Mouse (Mus musculus) cerebellum, adult 2 months (tissue): ENCODE data around the gene Kcnc4.

Experiments used
- CTCF ChIP-seq: fragments of 200-500 bp; IDR thresholded peaks from 2 replicates; pipeline ENCODE4 v1.5.1; 2011; ENCODE audit warnings: low read depth, mild to moderate bottlenecking, control low read depth, low read length, moderate library complexity, borderline replicate concordance; ENCODE audit not compliant: insufficient read depth
- POLR2A ChIP-seq: fragments of 200-500 bp; IDR thresholded peaks from 2 replicates; pipeline ENCODE4 v1.6.1; 2011; ENCODE audit warnings: low read length, control low read depth, borderline replicate concordance; ENCODE audit not compliant: insufficient read depth

DNA sequence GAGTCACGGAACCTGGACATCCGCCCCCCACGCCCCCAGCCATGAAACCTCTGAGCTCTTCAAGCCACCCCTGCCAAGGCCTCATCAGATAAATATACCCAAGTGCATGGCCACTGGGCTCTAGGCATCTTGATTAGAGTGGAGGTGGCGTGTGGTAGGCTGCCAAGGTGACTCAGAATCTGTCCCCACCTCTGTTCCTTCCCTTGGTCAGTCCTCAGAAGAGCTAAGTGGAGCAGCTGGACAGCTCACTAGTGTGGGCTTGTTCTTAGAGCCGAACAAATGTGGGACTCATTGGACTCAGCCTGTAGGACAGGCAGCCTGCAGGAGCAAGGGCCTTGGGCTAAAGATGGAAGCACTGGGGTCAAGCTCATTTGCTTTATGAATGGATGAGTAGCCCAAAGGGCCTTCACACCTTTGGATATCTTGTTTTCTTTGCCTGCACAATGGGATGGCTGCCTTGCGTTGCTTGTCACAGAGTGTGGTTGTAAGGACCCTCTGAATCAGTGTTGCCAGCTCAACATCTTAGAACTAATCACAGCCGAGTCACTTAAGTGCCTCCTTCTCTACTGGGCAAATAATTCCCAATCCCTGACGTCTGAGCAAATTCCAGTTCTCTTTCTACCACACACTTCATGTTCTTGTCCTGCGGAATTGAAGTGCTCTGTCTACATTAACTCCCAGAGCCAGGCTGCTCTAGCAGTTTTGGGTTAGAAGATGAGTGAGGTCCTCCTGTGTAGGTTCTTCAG is 42.6 kb downstream of the Kcnc4 start:
- no peak for TF ChIP-seq CTCF
- TF ChIP-seq POLR2A = no peak
